Mouse (Mus musculus) kidney, adult 2 months (tissue): ENCODE measurements around the gene Agmo. TPM values are rescaled to one million over a fixed set of nuclear protein-coding genes. Genes with fewer than 3 reads are reported as not detected.

Experiments used
- DNase-seq: peaks from one replicate; pipeline ENCODE4 v3.0.0; 2021
- H3K27ac ChIP-seq: fragments of 200-500 bp; 2 replicates; pipeline ENCODE4 v1.5.1; 2012; ENCODE audit warnings: low read depth, low read length, control low read depth, inconsistent platforms; ENCODE audit not compliant: insufficient read depth
- H3K27me3 ChIP-seq: fragments of 200-500 bp; replicated peaks from 2 replicates; pipeline ENCODE4 v1.6.1; 2012; ENCODE audit warnings: mild to moderate bottlenecking, moderate library complexity, low read length, inconsistent platforms; ENCODE audit not compliant: control insufficient read depth, insufficient read depth
- H3K36me3 ChIP-seq: fragments of 200-500 bp; 2 replicates; pipeline ENCODE4 v1.6.1; 2012; ENCODE audit warnings: mild to moderate bottlenecking, moderate library complexity, low read length, inconsistent platforms; ENCODE audit not compliant: control insufficient read depth, insufficient read depth
- H3K4me1 ChIP-seq: fragments of 200-500 bp; 2 replicates; pipeline ENCODE4 v1.6.1; 2011; ENCODE audit warnings: low read length; ENCODE audit not compliant: control insufficient read depth, insufficient read depth
- H3K4me3 ChIP-seq: fragments of 200-500 bp; 2 replicates; pipeline ENCODE4 v1.5.1; 2011; ENCODE audit warnings: mild to moderate bottlenecking, low read depth, low read length, control low read depth; ENCODE audit not compliant: insufficient read depth
- CTCF ChIP-seq: fragments of 200-500 bp; conservative IDR thresholded peaks from 2 replicates; pipeline ENCODE4 v1.5.1; 2011; ENCODE audit warnings: low read depth, mild to moderate bottlenecking, control low read depth, low read length, moderate library complexity, mixed read lengths; ENCODE audit not compliant: insufficient read depth, insufficient read length
- POLR2A ChIP-seq: fragments of 200-500 bp; IDR thresholded peaks from one replicate; pipeline ENCODE4 v1.6.1; 2011; ENCODE audit warnings: low read depth, low read length, control low read depth
- WGBS: fragments of 180-500 bp; shearing (Covaris S2); methylation state at CpG from one replicate; pipeline ENCODE4 v1.1.7; 2018; 5-methylcytosine and 5-hydroxymethylcytosine counted together
- polyA plus RNA-seq: library from polyadenylated mRNA; depleted of rRNA; stranded (reverse); fragments of >200 nt; gene quantifications from 2 replicates; pipeline ENCODE4 v1.2.3, GENCODE M21; 2012

Agmo gene
- polyA plus RNA-seq, 1 experiment: 5.6 TPM

GRCm38 (mm10) chr12:37310786-37311185 is 69.3 kb downstream of the Agmo start:
- no peak for TF ChIP-seq CTCF
- Histone ChIP-seq H3K36me3 (no peaks in the 10 kb centered on the region), H3K4me3 (no peak overlapping the region), H3K4me1 (no peaks in the 10 kb centered on the region), H3K27ac (no peak overlapping the region), H3K27me3 (no peaks in the 10 kb centered on the region)
- DNase-seq: no peak
- WGBS: 68% methylated on average over 1 of the region's 1 CpGs

DNA sequence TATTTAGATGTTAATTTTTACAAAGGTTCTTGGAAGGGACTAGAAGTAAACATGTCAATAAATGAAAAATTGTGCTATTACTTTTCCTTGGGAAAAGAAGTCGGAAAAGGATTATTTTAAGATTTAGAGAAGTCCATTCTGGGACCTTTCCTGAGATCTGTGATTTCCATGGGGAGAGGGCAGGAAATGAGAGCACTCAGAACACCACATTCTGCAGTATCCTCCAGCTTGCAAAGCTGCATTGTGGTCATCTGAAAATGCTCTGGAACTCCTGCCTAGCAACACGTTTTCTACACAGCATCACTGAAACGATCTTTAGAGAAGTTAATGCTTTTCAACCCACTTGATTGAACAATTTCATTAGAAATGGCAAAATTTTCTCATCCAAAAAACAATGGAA is 81.4 kb downstream of the Agmo start:
- 53% methylated on average over 3 of the region's 3 CpGs for WGBS
- Histone ChIP-seq H3K27ac (no peak overlapping the region), H3K4me1 (no peaks in the 10 kb centered on the region), H3K36me3 (no peaks in the 10 kb centered on the region), H3K27me3 (no peaks in the 10 kb centered on the region), H3K4me3 (no peak overlapping the region)
- no peak for DNase-seq
- no peak for TF ChIP-seq CTCF
- TF ChIP-seq POLR2A: no peak

- Histone ChIP-seq H3K4me1 (no peaks in the 10 kb centered on the region), H3K27me3 (no peaks in the 10 kb centered on the region), H3K4me3 (no peak overlapping the region), H3K27ac (no peak overlapping the region), H3K36me3 (no peaks in the 10 kb centered on the region)
- DNase-seq: no peak
- WGBS: 45% methylated on average over 5 of the region's 5 CpGs
- TF ChIP-seq CTCF: no peak
- no peak for TF ChIP-seq POLR2A
Measured at GRCm38 (mm10) chr12:37334987-37335386, 93.5 kb downstream of the Agmo start.

GRCm38 (mm10) chr12:37344225-37344624 is 102.8 kb downstream of the Agmo start:
- 43% methylated on average over 5 of the region's 5 CpGs for WGBS
- no peak overlapping the region for H3K27ac ChIP-seq
- H3K4me3 ChIP-seq: no peak overlapping the region
- H3K36me3 ChIP-seq: no peaks in the 10 kb centered on the region
- peak; percentile 60 for DNase-seq
- H3K4me1 ChIP-seq: no peaks in the 10 kb centered on the region
- TF ChIP-seq POLR2A: no peak
- TF ChIP-seq CTCF: no peak
- no peaks in the 10 kb centered on the region for H3K27me3 ChIP-seq

DNA sequence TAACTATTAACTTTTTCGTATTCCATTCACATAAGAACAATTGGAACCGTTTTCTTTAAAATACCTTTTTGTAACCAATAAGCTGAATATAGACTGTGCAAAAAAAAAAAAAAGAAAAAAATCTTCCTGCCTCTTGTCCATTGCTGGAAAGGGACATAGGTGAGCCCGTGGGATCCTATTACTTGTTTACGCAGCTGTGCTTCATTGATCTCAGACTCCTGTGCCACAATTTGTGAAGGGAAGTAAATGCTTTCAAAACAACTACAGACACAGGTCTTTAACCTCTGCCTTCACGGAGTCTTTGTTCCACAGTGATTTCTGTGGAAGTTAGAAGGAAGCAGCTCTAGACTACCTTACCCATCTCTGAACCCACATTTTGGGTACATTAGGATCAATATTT is 104.3 kb downstream of the Agmo start:
- Histone ChIP-seq H3K4me1 (no peaks in the 10 kb centered on the region), H3K27ac (no peak overlapping the region), H3K4me3 (no peak overlapping the region), H3K27me3 (no peaks in the 10 kb centered on the region), H3K36me3 (no peaks in the 10 kb centered on the region)
- no peak for DNase-seq
- WGBS: 40% methylated on average over 5 of the region's 5 CpGs
- TF ChIP-seq CTCF (no peak), POLR2A (no peak)

- Histone ChIP-seq H3K27me3 (no peaks in the 10 kb centered on the region), H3K27ac (no peak overlapping the region), H3K36me3 (no peaks in the 10 kb centered on the region), H3K4me1 (no peaks in the 10 kb centered on the region), H3K4me3 (no peak overlapping the region)
- no peak for DNase-seq
- TF ChIP-seq POLR2A (no peak), CTCF (no peak)
- 63% methylated on average over 3 of the region's 3 CpGs for WGBS
Measured at GRCm38 (mm10) chr12:37392316-37392715, 150.9 kb downstream of the Agmo start.

- no peak for TF ChIP-seq CTCF
- TF ChIP-seq POLR2A: no peak
- WGBS: 95% methylated on average over 6 of the region's 6 CpGs
- Histone ChIP-seq H3K36me3 (no peaks in the 10 kb centered on the region), H3K27me3 (no peaks in the 10 kb centered on the region), H3K27ac (no peak overlapping the region), H3K4me3 (no peak overlapping the region), H3K4me1 (no peaks in the 10 kb centered on the region)
- peak; percentile 1 for DNase-seq
Measured at GRCm38 (mm10) chr12:37402541-37402940, 161.1 kb downstream of the Agmo start.

- Histone ChIP-seq H3K36me3 (no peaks in the 10 kb centered on the region), H3K4me1 (no peaks in the 10 kb centered on the region), H3K27ac (no peak overlapping the region), H3K4me3 (no peak overlapping the region), H3K27me3 (no peaks in the 10 kb centered on the region)
- WGBS: 42% methylated on average over 5 of the region's 5 CpGs
- DNase-seq: no peak
- TF ChIP-seq POLR2A (no peak), CTCF (no peak)
Measured at GRCm38 (mm10) chr12:37426350-37426749, 184.9 kb downstream of the Agmo start.
